Mouse (Mus musculus) cerebellum, adult 2 months (tissue): ENCODE data around the gene Stambpl1. TPM values are rescaled to one million over a fixed set of nuclear protein-coding genes. Genes with fewer than 3 reads are reported as not detected.

ENCODE experiments used
- DNase-seq, 2 experiments: peaks; one replicate each; pipeline ENCODE4 v3.0.0; 2021
- H3K27ac ChIP-seq: fragments of 200-500 bp; 2 replicates; pipeline ENCODE4 v1.5.1; 2012; ENCODE audit warnings: low read length, control low read depth, inconsistent platforms; ENCODE audit not compliant: insufficient read depth
- H3K27me3 ChIP-seq: fragments of 200-500 bp; 2 replicates; pipeline ENCODE4 v1.6.1; 2012; ENCODE audit warnings: inconsistent platforms, mild to moderate bottlenecking, low read length, moderate library complexity; ENCODE audit not compliant: control insufficient read depth, insufficient read depth
- H3K4me1 ChIP-seq: fragments of 200-500 bp; 2 replicates; pipeline ENCODE4 v1.6.1; 2011; ENCODE audit warnings: low read length; ENCODE audit not compliant: control insufficient read depth, insufficient read depth
- H3K4me3 ChIP-seq: fragments of 200-500 bp; replicated peaks from 2 replicates; pipeline ENCODE3; 2011; ENCODE audit warnings: mild to moderate bottlenecking, low read depth, low read length, control low read depth; ENCODE audit not compliant: insufficient read depth
- CTCF ChIP-seq: fragments of 200-500 bp; IDR thresholded peaks from 2 replicates; pipeline ENCODE4 v1.5.1; 2011; ENCODE audit warnings: low read depth, mild to moderate bottlenecking, control low read depth, low read length, moderate library complexity, borderline replicate concordance; ENCODE audit not compliant: insufficient read depth
- POLR2A ChIP-seq: fragments of 200-500 bp; IDR thresholded peaks from 2 replicates; pipeline ENCODE4 v1.6.1; 2011; ENCODE audit warnings: low read length, control low read depth, borderline replicate concordance; ENCODE audit not compliant: insufficient read depth
- WGBS: fragments of 180-500 bp; shearing (Covaris S2); methylation state at CpG from one replicate; pipeline ENCODE4 v1.1.7; 2018; 5-methylcytosine and 5-hydroxymethylcytosine counted together
- polyA plus RNA-seq: library from polyadenylated mRNA; depleted of rRNA; stranded (reverse); fragments of >200 nt; gene quantifications from 2 replicates; pipeline ENCODE4 v1.2.3, GENCODE M21; 2012

Stambpl1 gene
- polyA plus RNA-seq, 1 experiment: 17.9 TPM

- WGBS: 45% methylated on average over 7 of the region's 7 CpGs
- no peaks in the 10 kb centered on the region for H3K4me1 ChIP-seq
- TF ChIP-seq POLR2A: no peak
- no peak for TF ChIP-seq CTCF
- no peak overlapping the region for H3K4me3 ChIP-seq
- H3K27me3 ChIP-seq: no peaks in the 10 kb centered on the region
- no peak for DNase-seq
- no peak overlapping the region for H3K27ac ChIP-seq
Observed at GRCm38 (mm10) chr19:34167896-34168661, 23.9 kb upstream of the Stambpl1 start.

- no peak for DNase-seq
- no peaks in the 10 kb centered on the region for H3K4me1 ChIP-seq
- no peak overlapping the region for H3K4me3 ChIP-seq
- TF ChIP-seq POLR2A (no peak), CTCF (no peak)
- H3K27ac ChIP-seq: no peak overlapping the region
- no peaks in the 10 kb centered on the region for H3K27me3 ChIP-seq
Observed at GRCm38 (mm10) chr19:34169121-34169520, 22.9 kb upstream of the Stambpl1 start.

- no peak for TF ChIP-seq CTCF
- TF ChIP-seq POLR2A: no peak
Observed at GRCm38 (mm10) chr19:34171167-34171566, 20.9 kb upstream of the Stambpl1 start.

GRCm38 (mm10) chr19:34174004-34174403 is 18.0 kb upstream of the Stambpl1 start:
- DNase-seq: no peak
- Histone ChIP-seq H3K27ac (no peak overlapping the region), H3K4me1 (no peaks in the 10 kb centered on the region), H3K27me3 (no peaks in the 10 kb centered on the region), H3K4me3 (no peak overlapping the region)
- 91% methylated on average over 3 of the region's 3 CpGs for WGBS
- TF ChIP-seq POLR2A (no peak), CTCF (no peak)

More at GRCm38 (mm10) chr19:34171167-34171566, 20.9 kb upstream of the Stambpl1 start:
- Histone ChIP-seq H3K4me1 (no peaks in the 10 kb centered on the region), H3K27me3 (no peaks in the 10 kb centered on the region), H3K27ac (no peak overlapping the region), H3K4me3 (no peak overlapping the region)
- no peak for DNase-seq
- WGBS: 76% methylated on average over 3 of the region's 3 CpGs

- DNase-seq: no peak
- 92% methylated on average over 4 of the region's 4 CpGs for WGBS
- Histone ChIP-seq H3K4me1 (no peaks in the 10 kb centered on the region), H3K4me3 (no peak overlapping the region), H3K27me3 (no peaks in the 10 kb centered on the region), H3K27ac (no peak overlapping the region)
- TF ChIP-seq CTCF (no peak), POLR2A (no peak)
Observed at GRCm38 (mm10) chr19:34179136-34179535, 12.9 kb upstream of the Stambpl1 start.

GRCm38 (mm10) chr19:34180316-34180715 is 11.7 kb upstream of the Stambpl1 start:
- no peak overlapping the region for H3K4me3 ChIP-seq
- H3K27me3 ChIP-seq: no peaks in the 10 kb centered on the region
- H3K4me1 ChIP-seq: no peaks in the 10 kb centered on the region
- H3K27ac ChIP-seq: no peak overlapping the region
- WGBS: 87% methylated on average over 2 of the region's 2 CpGs
- no peak for DNase-seq
- TF ChIP-seq CTCF (no peak), POLR2A (no peak)

GRCm38 (mm10) chr19:34181234-34181633 is 10.8 kb upstream of the Stambpl1 start:
- no peak for TF ChIP-seq POLR2A
- no peak for TF ChIP-seq CTCF
- Histone ChIP-seq H3K4me1 (no peaks in the 10 kb centered on the region), H3K4me3 (no peak overlapping the region), H3K27me3 (no peaks in the 10 kb centered on the region), H3K27ac (no peak overlapping the region)
- WGBS: 80% methylated on average over 3 of the region's 3 CpGs
- DNase-seq: no peak

GRCm38 (mm10) chr19:34182490-34182889 is 9.5 kb upstream of the Stambpl1 start:
- no peaks in the 10 kb centered on the region for H3K4me1 ChIP-seq
- H3K27ac ChIP-seq: no peak overlapping the region
- WGBS: 67% methylated on average over 5 of the region's 5 CpGs
- no peaks in the 10 kb centered on the region for H3K27me3 ChIP-seq
- DNase-seq: no peak
- TF ChIP-seq CTCF (no peak), POLR2A (no peak)
- H3K4me3 ChIP-seq: no peak overlapping the region
